Mouse (Mus musculus): Measurements from ENCODE around the gene Pip4p1. TPM values are rescaled to one million over a fixed set of nuclear protein-coding genes. Genes with fewer than 3 reads are reported as not detected.
"Not testable (repeated sequence)": the region's sequence is repeated elsewhere in the genome, so short reads cannot be mapped to it uniquely, and the experiment has no call there.

The Pip4p1 gene
- polyA plus RNA-seq, 1 experiment, result 82.0 TPM

- peaks cover 4% of the 10 kb centered on the region; the same call in 1 of the 2 replicates for H3K4me1 ChIP-seq
- H3K9me3 ChIP-seq, result no peaks in the 10 kb centered on the region
- peaks cover 44% of the 10 kb centered on the region for H3K36me3 ChIP-seq (replicated peaks; ENCODE audit: low read length)
- H3K27me3 ChIP-seq (replicated peaks), result no peaks in the 10 kb centered on the region
- TF ChIP-seq FLI1 (IDR thresholded peaks at IDR 0.05; ENCODE audit: low read length) (no peak), GATA1 (IDR thresholded peaks at IDR 0.05; ENCODE audit: borderline replicate concordance, low read length) (no peak)
- no peak overlapping the region for H3K4me3 ChIP-seq (replicated peaks)
Measured at GRCm38 (mm10) chr14:50911356-50911755, 19.3 kb downstream of the Pip4p1 start.

- Histone ChIP-seq H3K4me3 (replicated peaks) (no peak overlapping the region), H3K9me3 (no peaks in the 10 kb centered on the region), H3K27me3 (replicated peaks) (no peaks in the 10 kb centered on the region), H3K4me1 (peaks cover 4% of the 10 kb centered on the region; the same call in 1 of the 2 replicates), H3K36me3 (replicated peaks; ENCODE audit: low read length) (peaks cover 14% of the 10 kb centered on the region)
- TF ChIP-seq GATA1 (IDR thresholded peaks at IDR 0.05; ENCODE audit: borderline replicate concordance, low read length), result no peak
- no peak for TF ChIP-seq FLI1 (IDR thresholded peaks at IDR 0.05; ENCODE audit: low read length)
Measured at GRCm38 (mm10) chr14:50908126-50908525, 22.5 kb downstream of the Pip4p1 start.

- H3K27me3 ChIP-seq (replicated peaks); H3K4me1 ChIP-seq: not testable (repeated sequence)
Measured at GRCm38 (mm10) chr14:50905327-50905726, 25.3 kb downstream of the Pip4p1 start.

GRCm38 (mm10) chr14:50904828-50905129 is 25.9 kb downstream of the Pip4p1 start:
- TF ChIP-seq FLI1 (IDR thresholded peaks at IDR 0.05; ENCODE audit: low read length) (no peak), GATA1 (IDR thresholded peaks at IDR 0.05; ENCODE audit: borderline replicate concordance, low read length) (no peak)
- Histone ChIP-seq H3K27me3 (replicated peaks) (no peaks in the 10 kb centered on the region), H3K9me3 (peaks cover 9% of the 10 kb centered on the region), H3K36me3 (replicated peaks; ENCODE audit: low read length) (no peaks in the 10 kb centered on the region), H3K4me1 (no peaks in the 10 kb centered on the region), H3K4me3 (replicated peaks) (no peak overlapping the region)

More at GRCm38 (mm10) chr14:50905327-50905726, 25.3 kb downstream of the Pip4p1 start:
- not testable (repeated sequence) for H3K4me3 ChIP-seq (replicated peaks); H3K9me3 ChIP-seq; H3K36me3 ChIP-seq (replicated peaks; ENCODE audit: low read length)

GRCm38 (mm10) chr14:50903973-50904827 is 26.5 kb downstream of the Pip4p1 start:
- H3K4me1 ChIP-seq, result no peaks in the 10 kb centered on the region
- H3K4me3 ChIP-seq (replicated peaks), result no peak overlapping the region
- no peaks in the 10 kb centered on the region for H3K36me3 ChIP-seq (replicated peaks; ENCODE audit: low read length)
- peaks cover 9% of the 10 kb centered on the region for H3K9me3 ChIP-seq
- no peak for TF ChIP-seq FLI1 (IDR thresholded peaks at IDR 0.05; ENCODE audit: low read length)
- TF ChIP-seq GATA1 (IDR thresholded peaks at IDR 0.05; ENCODE audit: borderline replicate concordance, low read length), result no peak
- no peaks in the 10 kb centered on the region for H3K27me3 ChIP-seq (replicated peaks)

- Histone ChIP-seq H3K27me3 (replicated peaks) (peaks cover 22% of the 10 kb centered on the region), H3K4me1 (peaks cover 18% of the 10 kb centered on the region)
- not testable (repeated sequence) for H3K4me3 ChIP-seq (replicated peaks); H3K9me3 ChIP-seq; H3K36me3 ChIP-seq (replicated peaks; ENCODE audit: low read length)
Measured at GRCm38 (mm10) chr14:50897992-50898391, 32.7 kb downstream of the Pip4p1 start.

GRCm38 (mm10) chr14:50897374-50897765 is 33.3 kb downstream of the Pip4p1 start, which contains the start of gene Klhl33:
Klhl33 (minus strand) TSS chr14:50897507.
- TF ChIP-seq GATA1 (IDR thresholded peaks at IDR 0.05; ENCODE audit: borderline replicate concordance, low read length) (no peak), FLI1 (IDR thresholded peaks at IDR 0.05; ENCODE audit: low read length) (no peak)
- Histone ChIP-seq H3K27me3 (replicated peaks) (peaks cover 27% of the 10 kb centered on the region), H3K4me3 (replicated peaks) (peak within 1 kb of the TSS; percentile 19), H3K9me3 (peaks cover 9% of the 10 kb centered on the region), H3K4me1 (peaks cover 24% of the 10 kb centered on the region), H3K36me3 (replicated peaks; ENCODE audit: low read length) (no peaks in the 10 kb centered on the region)

GRCm38 (mm10) chr14:50896747-50897373 is 33.8 kb downstream of the Pip4p1 start:
- H3K4me3 ChIP-seq (replicated peaks), result peak overlapping the region; percentile 7
- H3K4me1 ChIP-seq, result peaks cover 25% of the 10 kb centered on the region
- H3K36me3 ChIP-seq (replicated peaks; ENCODE audit: low read length), result no peaks in the 10 kb centered on the region
- peaks cover 9% of the 10 kb centered on the region for H3K9me3 ChIP-seq
- peaks cover 32% of the 10 kb centered on the region for H3K27me3 ChIP-seq (replicated peaks)
- no peak for TF ChIP-seq GATA1 (IDR thresholded peaks at IDR 0.05; ENCODE audit: borderline replicate concordance, low read length)

GRCm38 (mm10) chr14:50895985-50896746 is 34.5 kb downstream of the Pip4p1 start:
- Histone ChIP-seq H3K9me3 (peaks cover 9% of the 10 kb centered on the region), H3K4me3 (replicated peaks) (peak overlapping the region; percentile 19), H3K4me1 (peaks cover 25% of the 10 kb centered on the region), H3K36me3 (replicated peaks; ENCODE audit: low read length) (no peaks in the 10 kb centered on the region), H3K27me3 (replicated peaks) (peaks cover 34% of the 10 kb centered on the region)
- TF ChIP-seq FLI1 (IDR thresholded peaks at IDR 0.05; ENCODE audit: low read length), result no peak

GRCm38 (mm10) chr14:50895407-50895806 is 35.2 kb downstream of the Pip4p1 start:
- Histone ChIP-seq H3K36me3 (replicated peaks; ENCODE audit: low read length) (no peaks in the 10 kb centered on the region), H3K4me3 (replicated peaks) (no peak overlapping the region), H3K4me1 (peaks cover 25% of the 10 kb centered on the region), H3K9me3 (peaks cover 6% of the 10 kb centered on the region), H3K27me3 (replicated peaks) (peaks cover 34% of the 10 kb centered on the region)
- TF ChIP-seq FLI1 (IDR thresholded peaks at IDR 0.05; ENCODE audit: low read length), result no peak
- no peak for TF ChIP-seq GATA1 (IDR thresholded peaks at IDR 0.05; ENCODE audit: borderline replicate concordance, low read length)
